Mouse (Mus musculus): ENCODE results near the gene Ptger3. TPM values are rescaled to one million over a fixed set of nuclear protein-coding genes. Genes with fewer than 3 reads are reported as not detected.

Ptger3 gene
- polyA plus RNA-seq, 1 experiment from 2014 or later = 3.2 TPM

GRCm38 (mm10) chr3:157579376-157579775 is 12.7 kb downstream of the Ptger3 start:
- Histone ChIP-seq H3K27ac (ENCODE audit: low read length) (no peak overlapping the region), H3K36me3 (ENCODE audit: control insufficient read depth, insufficient read depth) (no peaks in the 10 kb centered on the region), H3K27me3 (ENCODE audit: control insufficient read depth, insufficient read depth, low read length) (no peaks in the 10 kb centered on the region), H3K9ac (ENCODE audit: low read length) (no peak overlapping the region), H3K4me3 (ENCODE audit: low read length) (no peak overlapping the region), H3K4me1 (ENCODE audit: control insufficient read depth, insufficient read depth, low read length) (peaks cover 21% of the 10 kb centered on the region), H3K9me3 (replicated peaks; ENCODE audit: control insufficient read depth, low read length) (no peaks in the 10 kb centered on the region), H3K4me2 (ENCODE audit: low read depth, low read length) (no peak overlapping the region)
- ATAC-seq (replicated peaks; ENCODE audit: extremely low read depth, insufficient read depth, low FRiP score) = no peak
- WGBS = 29% methylated on average over 2 of the region's 2 CpGs

GRCm38 (mm10) chr3:157580299-157580698 is 13.6 kb downstream of the Ptger3 start:
- no peak overlapping the region for H3K4me2 ChIP-seq (ENCODE audit: low read depth, low read length)
- no peak overlapping the region for H3K27ac ChIP-seq (ENCODE audit: low read length)
- no peaks in the 10 kb centered on the region for H3K27me3 ChIP-seq (ENCODE audit: control insufficient read depth, insufficient read depth, low read length)
- no peaks in the 10 kb centered on the region for H3K9me3 ChIP-seq (replicated peaks; ENCODE audit: control insufficient read depth, low read length)
- no peak overlapping the region for H3K4me3 ChIP-seq (ENCODE audit: low read length)
- no peak for ATAC-seq (replicated peaks; ENCODE audit: extremely low read depth, insufficient read depth, low FRiP score)
- peaks cover 21% of the 10 kb centered on the region for H3K4me1 ChIP-seq (ENCODE audit: control insufficient read depth, insufficient read depth, low read length)
- 39% methylated on average over 4 of the region's 4 CpGs for WGBS
- no peak overlapping the region for H3K9ac ChIP-seq (ENCODE audit: low read length)
- H3K36me3 ChIP-seq (ENCODE audit: control insufficient read depth, insufficient read depth) = no peaks in the 10 kb centered on the region

GRCm38 (mm10) chr3:157581755-157582154 is 15.1 kb downstream of the Ptger3 start:
- 44% methylated on average over 2 of the region's 2 CpGs for WGBS
- Histone ChIP-seq H3K27me3 (ENCODE audit: control insufficient read depth, insufficient read depth, low read length) (no peaks in the 10 kb centered on the region), H3K9ac (ENCODE audit: low read length) (no peak overlapping the region), H3K4me1 (ENCODE audit: control insufficient read depth, insufficient read depth, low read length) (peaks cover 16% of the 10 kb centered on the region), H3K9me3 (replicated peaks; ENCODE audit: control insufficient read depth, low read length) (no peaks in the 10 kb centered on the region), H3K36me3 (ENCODE audit: control insufficient read depth, insufficient read depth) (no peaks in the 10 kb centered on the region), H3K4me3 (ENCODE audit: low read length) (no peak overlapping the region), H3K27ac (ENCODE audit: low read length) (no peak overlapping the region), H3K4me2 (ENCODE audit: low read depth, low read length) (no peak overlapping the region)
- no peak for ATAC-seq (replicated peaks; ENCODE audit: extremely low read depth, insufficient read depth, low FRiP score)

GRCm38 (mm10) chr3:157582626-157583405 is 16.1 kb downstream of the Ptger3 start:
- no peak overlapping the region for H3K4me3 ChIP-seq (ENCODE audit: low read length)
- no peak overlapping the region for H3K9ac ChIP-seq (ENCODE audit: low read length)
- no peaks in the 10 kb centered on the region for H3K36me3 ChIP-seq (ENCODE audit: control insufficient read depth, insufficient read depth)
- H3K27me3 ChIP-seq (ENCODE audit: control insufficient read depth, insufficient read depth, low read length) = no peaks in the 10 kb centered on the region
- H3K27ac ChIP-seq (ENCODE audit: low read length) = no peak overlapping the region
- peaks cover 16% of the 10 kb centered on the region for H3K4me1 ChIP-seq (ENCODE audit: control insufficient read depth, insufficient read depth, low read length)
- no peak for ATAC-seq (replicated peaks; ENCODE audit: extremely low read depth, insufficient read depth, low FRiP score)
- WGBS = 53% methylated on average over 5 of the region's 5 CpGs
- no peak overlapping the region for H3K4me2 ChIP-seq (ENCODE audit: low read depth, low read length)
- no peaks in the 10 kb centered on the region for H3K9me3 ChIP-seq (replicated peaks; ENCODE audit: control insufficient read depth, low read length)

- Histone ChIP-seq H3K9ac (ENCODE audit: low read length) (no peak overlapping the region), H3K27ac (ENCODE audit: low read length) (no peak overlapping the region), H3K4me1 (ENCODE audit: control insufficient read depth, insufficient read depth, low read length) (no peaks in the 10 kb centered on the region), H3K4me3 (ENCODE audit: low read length) (no peak overlapping the region), H3K27me3 (ENCODE audit: control insufficient read depth, insufficient read depth, low read length) (no peaks in the 10 kb centered on the region), H3K36me3 (ENCODE audit: control insufficient read depth, insufficient read depth) (no peaks in the 10 kb centered on the region), H3K4me2 (ENCODE audit: low read depth, low read length) (no peak overlapping the region), H3K9me3 (replicated peaks; ENCODE audit: control insufficient read depth, low read length) (no peaks in the 10 kb centered on the region)
- 69% methylated on average over 7 of the region's 7 CpGs for WGBS
- no peak for ATAC-seq (replicated peaks; ENCODE audit: extremely low read depth, insufficient read depth, low FRiP score)
Observed at GRCm38 (mm10) chr3:157597837-157598379, 31.2 kb downstream of the Ptger3 start.

- H3K27me3 ChIP-seq (ENCODE audit: control insufficient read depth, insufficient read depth, low read length) = no peaks in the 10 kb centered on the region
- H3K4me3 ChIP-seq (ENCODE audit: low read length) = no peak overlapping the region
- H3K4me2 ChIP-seq (ENCODE audit: low read depth, low read length) = no peak overlapping the region
- no peak overlapping the region for H3K27ac ChIP-seq (ENCODE audit: low read length)
- no peaks in the 10 kb centered on the region for H3K36me3 ChIP-seq (ENCODE audit: control insufficient read depth, insufficient read depth)
- no peak overlapping the region for H3K9ac ChIP-seq (ENCODE audit: low read length)
- WGBS = 77% methylated on average over 6 of the region's 6 CpGs
- H3K9me3 ChIP-seq (replicated peaks; ENCODE audit: control insufficient read depth, low read length) = no peaks in the 10 kb centered on the region
- no peaks in the 10 kb centered on the region for H3K4me1 ChIP-seq (ENCODE audit: control insufficient read depth, insufficient read depth, low read length)
- ATAC-seq (replicated peaks; ENCODE audit: extremely low read depth, insufficient read depth, low FRiP score) = no peak
Observed at GRCm38 (mm10) chr3:157604684-157605410, 38.2 kb downstream of the Ptger3 start.

GRCm38 (mm10) chr3:157605411-157605740 is 38.7 kb downstream of the Ptger3 start:
- no peak overlapping the region for H3K27ac ChIP-seq (ENCODE audit: low read length)
- H3K4me1 ChIP-seq (ENCODE audit: control insufficient read depth, insufficient read depth, low read length) = no peaks in the 10 kb centered on the region
- no peaks in the 10 kb centered on the region for H3K36me3 ChIP-seq (ENCODE audit: control insufficient read depth, insufficient read depth)
- H3K9me3 ChIP-seq (replicated peaks; ENCODE audit: control insufficient read depth, low read length) = no peaks in the 10 kb centered on the region
- no peaks in the 10 kb centered on the region for H3K27me3 ChIP-seq (ENCODE audit: control insufficient read depth, insufficient read depth, low read length)
- H3K4me2 ChIP-seq (ENCODE audit: low read depth, low read length) = no peak overlapping the region
- no peak for ATAC-seq (replicated peaks; ENCODE audit: extremely low read depth, insufficient read depth, low FRiP score)
- H3K9ac ChIP-seq (ENCODE audit: low read length) = no peak overlapping the region
- H3K4me3 ChIP-seq (ENCODE audit: low read length) = no peak overlapping the region

GRCm38 (mm10) chr3:157613542-157613941 is 46.9 kb downstream of the Ptger3 start:
- Histone ChIP-seq H3K4me3 (ENCODE audit: low read length) (no peak overlapping the region), H3K4me1 (ENCODE audit: control insufficient read depth, insufficient read depth, low read length) (no peaks in the 10 kb centered on the region), H3K27me3 (ENCODE audit: control insufficient read depth, insufficient read depth, low read length) (no peaks in the 10 kb centered on the region), H3K9me3 (replicated peaks; ENCODE audit: control insufficient read depth, low read length) (no peaks in the 10 kb centered on the region), H3K9ac (ENCODE audit: low read length) (no peak overlapping the region), H3K4me2 (ENCODE audit: low read depth, low read length) (no peak overlapping the region), H3K27ac (ENCODE audit: low read length) (no peak overlapping the region), H3K36me3 (ENCODE audit: control insufficient read depth, insufficient read depth) (no peaks in the 10 kb centered on the region)
- ATAC-seq (replicated peaks; ENCODE audit: extremely low read depth, insufficient read depth, low FRiP score) = no peak
- WGBS = 26% methylated on average over 1 of the region's 1 CpGs

GRCm38 (mm10) chr3:157616949-157617348 is 50.3 kb downstream of the Ptger3 start:
- no peak overlapping the region for H3K4me3 ChIP-seq (ENCODE audit: low read length)
- H3K4me2 ChIP-seq (ENCODE audit: low read depth, low read length) = no peak overlapping the region
- ATAC-seq (replicated peaks; ENCODE audit: extremely low read depth, insufficient read depth, low FRiP score) = 0 out of 2 replicates have a peak, but pooled peaks have one; percentile 58
- H3K9me3 ChIP-seq (replicated peaks; ENCODE audit: control insufficient read depth, low read length) = no peaks in the 10 kb centered on the region
- H3K4me1 ChIP-seq (ENCODE audit: control insufficient read depth, insufficient read depth, low read length) = no peaks in the 10 kb centered on the region
- no peaks in the 10 kb centered on the region for H3K27me3 ChIP-seq (ENCODE audit: control insufficient read depth, insufficient read depth, low read length)
- H3K9ac ChIP-seq (ENCODE audit: low read length) = no peak overlapping the region
- H3K36me3 ChIP-seq (ENCODE audit: control insufficient read depth, insufficient read depth) = no peaks in the 10 kb centered on the region
- H3K27ac ChIP-seq (ENCODE audit: low read length) = no peak overlapping the region

Measured in heart, embryonic 16.5 days (tissue).